Mouse (Mus musculus) lung, postnatal 36 days (tissue): ENCODE data around the gene Tas2r124.

Source experiments
- DNase-seq: peaks from one replicate; pipeline ENCODE4 v3.0.0; 2022; ENCODE audit warnings: mixed read lengths

The Tas2r124 gene

DNA sequence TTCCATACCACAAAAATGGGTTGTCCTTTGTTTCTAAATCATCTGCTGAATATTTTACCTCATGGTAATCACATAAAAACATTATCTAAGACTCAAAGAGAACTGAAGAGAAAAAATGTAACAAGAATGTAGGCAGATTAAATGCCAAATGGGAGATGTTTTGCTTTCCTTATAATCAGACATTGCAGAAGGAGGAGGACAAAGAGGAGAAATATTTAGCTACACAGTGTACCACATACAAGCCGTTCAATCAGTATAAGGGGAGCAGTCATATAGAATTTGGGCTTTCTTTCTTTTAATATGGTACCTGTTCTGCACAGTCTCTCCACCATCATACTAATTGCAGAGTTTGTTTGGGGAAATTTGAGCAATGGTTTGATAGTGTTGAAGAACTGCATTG is at the start of gene Tas2r124:
TSS of gene Tas2r124 (plus strand) at position 301 of the 400 bp plus-strand sequence.
- no peak for DNase-seq

DNA sequence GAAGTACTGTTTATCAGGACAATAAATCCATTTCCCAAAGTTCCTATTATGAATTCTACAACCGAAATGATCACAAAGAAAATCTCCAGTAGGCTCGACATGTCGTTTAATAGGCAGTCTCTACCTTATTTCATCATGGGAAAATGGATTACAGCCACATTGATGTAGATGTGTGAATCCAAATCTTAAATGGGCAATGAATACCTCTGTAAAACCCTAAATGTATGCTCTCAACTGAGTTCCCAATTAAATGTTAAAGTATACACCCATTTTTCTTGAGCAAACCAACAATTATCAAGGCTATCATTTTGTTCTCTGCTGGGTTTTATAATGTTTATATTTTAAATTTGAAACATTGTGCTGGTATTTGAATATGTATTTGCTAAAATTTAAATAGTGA is 42.7 kb upstream of the Tas2r124 start, which contains the start of gene Tas2r122:
TSS of gene Tas2r122 (minus strand) at position 101 of the 400 bp plus-strand sequence.
- DNase-seq = no peak

DNA sequence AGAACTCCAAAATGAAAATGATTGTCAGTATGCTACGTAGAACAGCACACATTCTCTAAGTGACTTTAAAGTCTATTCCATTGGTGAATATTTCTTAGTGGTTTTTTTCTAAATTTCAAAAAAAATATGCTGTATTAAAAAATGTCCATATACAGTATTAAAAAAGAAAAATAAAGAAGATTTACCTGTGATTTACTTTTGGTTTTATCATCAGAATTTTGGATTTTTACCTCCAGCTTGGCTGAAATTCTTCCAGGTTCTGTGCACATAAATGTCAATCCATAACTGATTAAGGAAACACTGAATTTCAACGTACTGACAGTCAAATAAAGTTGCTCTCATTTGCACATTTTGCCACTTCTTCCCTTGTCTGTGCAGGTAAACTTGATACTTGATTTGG is 16.6 kb upstream of the Tas2r124 start, which contains the start of gene Tas2r115:
TSS of gene Tas2r115 (minus strand) at position 101 of the 400 bp plus-strand sequence.
- no peak for DNase-seq

DNA sequence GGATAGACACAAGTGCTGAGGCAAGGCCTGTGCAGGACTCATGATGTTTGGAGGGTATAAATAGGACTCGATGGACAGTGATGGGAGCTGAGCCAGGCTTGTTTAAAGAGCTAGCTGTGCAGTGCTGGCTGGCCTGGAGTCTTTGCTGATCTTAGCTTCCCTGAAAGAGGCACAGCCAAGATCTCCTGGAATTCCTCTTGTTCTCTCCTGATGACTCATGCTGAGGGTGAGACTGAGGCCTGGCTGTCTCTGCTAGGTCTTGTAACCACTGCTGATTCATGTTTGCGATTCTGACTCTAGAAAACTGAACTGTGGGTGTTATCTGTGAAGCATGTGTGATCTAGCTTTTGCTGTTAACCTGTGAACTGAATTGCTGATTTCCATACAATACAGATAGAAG is 4.3 kb upstream of the Tas2r124 start:
- DNase-seq = no peak

DNA sequence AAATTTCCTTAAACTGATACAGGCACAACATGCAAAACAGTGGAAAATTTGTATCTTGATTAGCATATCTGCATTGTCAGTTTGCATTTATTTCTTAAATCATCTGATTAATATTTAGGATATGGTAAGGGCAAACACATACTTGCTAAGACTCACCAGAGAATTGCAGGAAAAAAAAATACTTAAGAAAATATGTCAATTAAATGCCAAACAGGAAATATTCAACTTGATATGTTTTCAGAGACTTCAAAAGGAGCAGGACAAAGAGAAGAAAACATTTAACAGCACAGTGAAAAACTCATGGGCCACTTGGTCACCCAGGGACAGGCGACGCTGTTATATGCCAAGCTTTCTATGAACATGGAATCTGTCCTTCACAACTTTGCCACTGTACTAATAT is 7.3 kb downstream of the Tas2r124 start, which contains the start of gene Tas2r102:
TSS of gene Tas2r102 (plus strand) at position 301 of the 400 bp plus-strand sequence.
- DNase-seq = no peak

DNA sequence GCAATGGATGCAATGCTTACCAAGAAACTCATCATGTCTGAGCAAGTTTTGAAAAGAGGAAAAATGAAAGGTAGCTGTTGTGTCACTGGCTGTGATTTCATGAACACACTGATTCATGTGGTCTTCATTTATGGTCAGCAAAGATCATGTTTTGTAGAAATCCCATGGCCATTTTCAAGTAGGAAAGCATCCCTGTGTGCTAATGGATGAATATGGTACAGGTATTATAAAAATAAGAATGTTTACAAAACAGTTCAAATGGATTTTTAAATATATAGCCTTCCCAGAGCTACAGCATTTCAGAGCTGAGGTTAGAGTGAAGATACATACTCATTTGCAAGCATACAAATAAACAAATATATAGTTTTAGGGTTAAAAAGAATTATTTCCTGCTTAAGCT is 23.5 kb downstream of the Tas2r124 start, which contains the start of gene Tas2r136:
TSS of gene Tas2r136 (minus strand) at position 101 of the 400 bp plus-strand sequence.
- DNase-seq = no peak

DNA sequence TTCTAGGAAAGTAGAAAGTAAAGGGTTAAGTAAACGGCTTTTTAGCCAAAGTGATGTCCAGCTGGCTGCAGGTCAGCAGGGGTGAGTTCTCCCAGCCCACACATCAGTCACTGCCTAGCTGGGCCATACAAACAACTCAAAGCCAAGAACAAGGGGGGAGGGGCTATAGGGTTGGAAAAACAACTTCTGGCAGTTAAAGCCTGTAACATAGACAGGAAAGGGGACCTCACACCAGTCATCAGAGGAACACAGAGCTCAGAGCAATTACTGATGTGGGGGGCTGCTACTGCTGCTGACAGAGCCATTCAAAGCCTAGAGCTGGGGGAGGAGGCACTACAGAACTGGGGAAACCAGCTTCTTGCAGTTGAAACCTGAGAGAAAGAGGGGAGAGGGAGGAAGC is 40.9 kb downstream of the Tas2r124 start:
- no peak for DNase-seq

DNA sequence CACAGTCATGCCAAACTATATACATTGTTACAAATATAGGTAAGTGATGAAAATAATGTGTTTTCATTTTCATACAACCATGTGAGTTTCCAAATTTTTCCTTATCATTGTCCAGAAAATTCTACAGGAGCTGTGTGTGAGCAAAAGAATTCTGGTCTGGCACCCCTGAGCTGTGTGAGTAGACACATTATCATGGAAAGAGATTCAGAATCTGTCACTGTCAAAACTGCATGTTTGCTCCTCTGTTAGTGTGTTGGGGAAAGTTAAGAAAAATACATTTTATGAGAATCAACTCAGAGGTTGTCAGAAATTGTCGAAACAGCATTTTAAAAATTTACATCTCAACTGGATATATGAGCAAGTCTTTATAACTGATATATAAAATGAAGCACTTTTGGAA is 48.0 kb downstream of the Tas2r124 start, which contains the start of gene Tas2r117:
TSS of gene Tas2r117 (plus strand) at position 301 of the 400 bp plus-strand sequence.
- DNase-seq = no peak
